Mouse (Mus musculus) liver, embryonic 14.5 days (tissue): ENCODE data around the gene Alg9. TPM values are rescaled to one million over a fixed set of nuclear protein-coding genes. Genes with fewer than 3 reads are reported as not detected.

ENCODE experiments used
- ATAC-seq: fragments of 200-750 bp; cut with Nextera tagmentation; 2 replicates; pipeline ENCODE4 v1.8.0; 2017; ENCODE audit warnings: moderate number of reproducible peaks, mild to moderate bottlenecking, moderate library complexity; ENCODE audit not compliant: insufficient read depth
- DNase-seq, 3 experiments: peaks; one replicate each; pipeline ENCODE4 v3.0.0-alpha.2; 2012 to 2013; ENCODE audit warnings: low read depth in 3 of 3, low spot score in 3 of 3
- H3K27ac ChIP-seq: fragments of 300-500 bp; sonication (generic); 2 replicates; pipeline ENCODE4 v1.5.1; 2014; ENCODE audit warnings: moderate library complexity, mild to moderate bottlenecking, control low read depth, inconsistent platforms
- H3K27me3 ChIP-seq: fragments of 300-500 bp; sonication (generic); 2 replicates; pipeline ENCODE4 v1.6.1; 2014; ENCODE audit warnings: mild to moderate bottlenecking, low read length, moderate library complexity; ENCODE audit not compliant: control insufficient read depth, insufficient read depth
- H3K36me3 ChIP-seq: fragments of 300-500 bp; sonication (generic); replicated peaks from 2 replicates; pipeline ENCODE4 v1.6.1; 2014; ENCODE audit warnings: low read depth; ENCODE audit not compliant: control insufficient read depth, insufficient read depth
- H3K4me1 ChIP-seq, 2 experiments: fragments of 200-500 bp in 1 of 2; fragments of 300-500 bp in 1 of 2; sonication (generic) in 1 of 2; replicated peaks; 2 replicates each; pipeline ENCODE4 v1.6.1; 2012 to 2014; ENCODE audit warnings: antibody characterized with exemption in 1 of 2, inconsistent platforms in 1 of 2, low read length in 1 of 2; ENCODE audit not compliant: control insufficient read depth in 2 of 2, insufficient read depth in 2 of 2
- H3K4me2 ChIP-seq: fragments of 300-500 bp; sonication (generic); 2 replicates; pipeline ENCODE4 v1.6.1; 2014; ENCODE audit warnings: low read depth, mild to moderate bottlenecking, control low read depth, moderate library complexity
- H3K4me3 ChIP-seq, 2 experiments: fragments of 200-500 bp in 1 of 2; fragments of 300-500 bp in 1 of 2; sonication (generic) in 1 of 2; 2 replicates each; pipeline ENCODE4 v1.5.1; 2012 to 2014; ENCODE audit warnings: low read depth in 2 of 2, low read length in 2 of 2, mild to moderate bottlenecking in 2 of 2, control low read depth in 1 of 2, inconsistent platforms in 1 of 2, moderate library complexity in 1 of 2; ENCODE audit not compliant: insufficient read depth in 1 of 2
- H3K9ac ChIP-seq: fragments of 300-500 bp; sonication (generic); replicated peaks from 2 replicates; pipeline ENCODE4 v1.6.1; 2014; ENCODE audit warnings: mild to moderate bottlenecking, control low read depth, moderate library complexity
- H3K9me3 ChIP-seq: fragments of 300-500 bp; sonication (generic); 2 replicates; pipeline ENCODE4 v1.6.1; 2016; ENCODE audit warnings: low read length, mixed read lengths; ENCODE audit not compliant: control insufficient read depth
- CTCF ChIP-seq: IDR thresholded peaks from 2 replicates; pipeline ENCODE4 v1.5.1; 2016; ENCODE audit warnings: antibody characterized with exemption, low read depth, control low read depth
- EP300 ChIP-seq: IDR thresholded peaks from 2 replicates; pipeline ENCODE4 v1.6.1; 2016; ENCODE audit warnings: antibody characterized with exemption, low read depth
- WGBS: fragments of 180-500 bp; shearing (Covaris S2); extraction: QIAGEN DNeasy Blood & Tissue Kit; methylation state at CpG from one replicate; pipeline ENCODE4 v1.1.7; 2014; ENCODE audit not compliant: insufficient replicate concordance; 5-methylcytosine and 5-hydroxymethylcytosine counted together
- polyA plus RNA-seq, 2 experiments: library from polyadenylated mRNA; depleted of rRNA in 1 of 2; stranded (reverse) in 1 of 2; unstranded in 1 of 2; fragments of >200 nt; fragmentation: Nextera tagmentation in 1 of 2; extraction: Ambion mirVana in 1 of 2; gene quantifications; 2 replicates each; pipeline versions ENCODE4 v1.2.1 to v1.2.3; 2012 to 2014

Alg9 gene
- polyA plus RNA-seq, 2 experiments: 10.1 to 12.7 TPM

DNA sequence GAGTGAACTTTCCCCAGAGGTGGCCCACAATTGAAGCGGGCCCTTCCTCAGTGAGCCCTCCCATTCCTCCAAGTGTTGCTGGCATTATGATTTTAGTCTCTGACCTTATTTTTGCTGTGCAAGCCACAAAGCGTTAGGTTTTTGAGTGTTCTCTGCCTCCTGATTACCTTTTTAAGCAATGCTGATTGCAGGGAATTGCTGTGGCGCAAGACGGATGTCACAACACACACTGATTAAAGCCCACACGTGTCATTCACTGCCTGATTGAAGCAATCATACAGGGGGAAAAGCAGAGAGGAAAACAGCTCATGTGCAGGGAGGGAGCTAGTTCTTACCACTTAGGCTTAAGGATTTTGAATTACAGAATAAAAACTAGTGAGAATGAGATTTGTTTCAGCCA lies 23.5 kb downstream of the Alg9 start:
- Histone ChIP-seq H3K4me1 (peaks cover 17 to 18% of the 10 kb centered on the region in 2 experiments), H3K36me3 (no peaks in the 10 kb centered on the region; the same call in none of the 2 replicates), H3K4me2 (no peak overlapping the region), H3K9ac (no peak overlapping the region), H3K9me3 (no peaks in the 10 kb centered on the region), H3K27ac (no peak overlapping the region), H3K27me3 (no peaks in the 10 kb centered on the region), H3K4me3 (no peak overlapping the region)
- DNase-seq (no peak), ATAC-seq (no peak)
- TF ChIP-seq CTCF (no peak), EP300 (no peak)
- 70% methylated on average over 5 of the region's 5 CpGs for WGBS

- Histone ChIP-seq H3K27ac (peak overlapping the region; percentile 53; the same call in 1 of the 2 replicates), H3K4me3 (no peak overlapping the region), H3K9ac (no peak overlapping the region), H3K36me3 (peaks cover 6% of the 10 kb centered on the region), H3K27me3 (no peaks in the 10 kb centered on the region), H3K4me2 (no peak overlapping the region), H3K4me1 (peaks cover 33% of the 10 kb centered on the region in 2 experiments), H3K9me3 (no peaks in the 10 kb centered on the region)
- peak; percentile 71 to 77 (median 76) for DNase-seq
- 45% methylated on average over 2 of the region's 2 CpGs for WGBS
- ATAC-seq: no peak
- TF ChIP-seq EP300: peak; percentile 47
- TF ChIP-seq CTCF: peak; percentile 94
These were observed 26.2 kb downstream of the Alg9 start for GRCm38 (mm10) chr9:50800985-50801384.

DNA sequence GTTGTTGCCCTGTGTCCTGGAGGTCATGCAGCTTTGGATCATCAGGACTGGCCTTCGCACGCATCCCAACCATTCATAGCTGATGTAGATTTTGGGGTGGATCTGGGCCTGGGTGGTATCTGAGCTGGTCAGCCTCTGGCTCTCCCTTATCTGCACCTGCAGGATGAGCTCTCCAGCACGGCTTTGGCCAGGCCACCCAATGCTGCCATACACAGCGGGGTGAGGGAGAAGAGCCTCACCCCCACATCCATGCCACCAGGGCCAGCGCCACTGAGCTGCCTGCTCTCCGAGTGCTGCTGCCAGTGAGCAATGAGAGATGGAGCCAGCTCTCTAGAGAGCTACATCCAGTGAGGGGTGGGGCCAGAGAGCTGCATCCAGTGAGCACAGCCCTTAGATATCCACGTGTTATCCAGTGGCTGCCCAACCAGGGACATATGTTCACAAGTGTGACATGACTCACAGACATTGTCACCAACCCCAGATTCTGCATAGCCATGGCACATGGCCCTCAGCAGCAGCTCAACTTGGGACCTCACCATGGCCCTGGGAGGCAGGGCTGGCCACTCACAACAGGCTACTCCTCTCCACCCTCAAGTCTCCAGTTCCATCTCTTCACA lies 28.3 kb downstream of the Alg9 start:
- H3K4me3 ChIP-seq: no peak overlapping the region
- peaks cover 40 to 41% of the 10 kb centered on the region in 2 experiments for H3K4me1 ChIP-seq
- H3K4me2 ChIP-seq: peak overlapping the region; percentile 42
- whole genome bisulfite sequencing: 34% methylated on average over 7 of the region's 7 CpGs
- H3K27me3 ChIP-seq: no peaks in the 10 kb centered on the region
- peak overlapping the region; percentile 61 for H3K9ac ChIP-seq
- ATAC-seq (peak; percentile 99), DNase-seq (peak; percentile 76 to 83 (median 78))
- peak overlapping the region; percentile 81 for H3K27ac ChIP-seq
- peaks cover 8% of the 10 kb centered on the region for H3K36me3 ChIP-seq
- TF ChIP-seq EP300: peak; percentile 95
- TF ChIP-seq CTCF: peak; percentile 45
- no peaks in the 10 kb centered on the region for H3K9me3 ChIP-seq

GRCm38 (mm10) chr9:50808471-50808870 lies 33.7 kb downstream of the Alg9 start:
- DNase-seq (no peak), ATAC-seq (no peak)
- TF ChIP-seq CTCF (no peak), EP300 (no peak)
- Histone ChIP-seq H3K36me3 (peaks cover 10% of the 10 kb centered on the region), H3K4me2 (no peak overlapping the region), H3K9ac (no peak overlapping the region), H3K9me3 (no peaks in the 10 kb centered on the region), H3K27me3 (no peaks in the 10 kb centered on the region), H3K27ac (peak overlapping the region; percentile 24), H3K4me1 (peaks cover 58 to 59% of the 10 kb centered on the region in 2 experiments), H3K4me3 (no peak overlapping the region)
- 89% methylated on average over 6 of the region's 6 CpGs for WGBS

- Histone ChIP-seq H3K27me3 (no peaks in the 10 kb centered on the region), H3K9me3 (no peaks in the 10 kb centered on the region), H3K4me2 (no peak overlapping the region), H3K36me3 (peaks cover 10% of the 10 kb centered on the region), H3K27ac (peak overlapping the region; percentile 81), H3K4me3 (no peak overlapping the region), H3K4me1 (peaks cover 58 to 60% of the 10 kb centered on the region in 2 experiments), H3K9ac (no peak overlapping the region)
- DNase-seq (no peak), ATAC-seq (no peak)
- TF ChIP-seq EP300 (no peak), CTCF (no peak)
- 89% methylated on average over 13 of the region's 13 CpGs for WGBS
These were observed 34.3 kb downstream of the Alg9 start for GRCm38 (mm10) chr9:50809146-50809545.
